Mouse (Mus musculus) retina, adult 2 months (tissue): ENCODE data around the gene Golph3.
"Not testable (repeated sequence)": the region's sequence is repeated elsewhere in the genome, so short reads cannot be mapped to it uniquely, and the experiment has no call there.

Experiments
- DNase-seq: peaks from one replicate; pipeline ENCODE4 v3.0.0-alpha.2; 2012; ENCODE audit warnings: low read depth, low spot score

Golph3 gene

DNA sequence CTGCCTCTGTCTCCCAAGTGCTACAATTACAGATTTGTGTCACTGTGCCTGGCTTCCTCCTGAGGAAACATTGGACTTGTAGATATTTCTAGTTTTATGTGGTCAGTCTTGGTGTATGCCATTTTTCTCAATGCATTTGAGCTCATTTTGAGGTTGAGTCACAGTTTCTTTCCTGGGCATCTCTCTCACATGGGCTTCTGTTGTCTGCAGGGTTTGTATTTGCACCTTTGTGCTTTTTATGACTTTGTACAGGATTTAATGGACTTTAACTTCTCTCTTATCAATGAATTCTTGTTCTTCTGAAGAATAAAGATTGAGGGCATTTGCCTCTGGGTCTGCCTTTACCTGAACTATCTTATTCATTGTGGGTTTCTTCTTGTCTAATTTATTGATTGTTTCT is 36.2 kb downstream of the Golph3 start:
- no peak for DNase-seq

DNA sequence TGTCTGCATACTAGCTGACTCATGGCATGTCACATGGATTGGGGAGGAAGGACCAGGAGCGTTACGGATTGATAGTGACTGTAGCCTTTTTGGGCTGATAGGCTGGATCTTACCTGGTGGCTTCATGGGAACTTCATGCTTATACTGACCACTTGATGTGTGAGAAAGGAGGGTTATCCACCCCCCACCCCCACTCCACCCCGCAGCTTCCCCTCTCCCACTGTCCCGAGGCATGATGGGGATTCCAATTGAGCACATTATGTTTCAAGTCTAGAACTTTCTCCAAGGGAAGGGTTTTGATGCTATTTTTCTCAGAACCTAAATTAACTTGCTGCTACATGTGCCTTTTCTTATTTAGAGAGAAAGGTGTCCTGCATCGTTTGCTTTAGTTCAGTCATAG is 37.1 kb downstream of the Golph3 start:
- no peak for DNase-seq

DNA sequence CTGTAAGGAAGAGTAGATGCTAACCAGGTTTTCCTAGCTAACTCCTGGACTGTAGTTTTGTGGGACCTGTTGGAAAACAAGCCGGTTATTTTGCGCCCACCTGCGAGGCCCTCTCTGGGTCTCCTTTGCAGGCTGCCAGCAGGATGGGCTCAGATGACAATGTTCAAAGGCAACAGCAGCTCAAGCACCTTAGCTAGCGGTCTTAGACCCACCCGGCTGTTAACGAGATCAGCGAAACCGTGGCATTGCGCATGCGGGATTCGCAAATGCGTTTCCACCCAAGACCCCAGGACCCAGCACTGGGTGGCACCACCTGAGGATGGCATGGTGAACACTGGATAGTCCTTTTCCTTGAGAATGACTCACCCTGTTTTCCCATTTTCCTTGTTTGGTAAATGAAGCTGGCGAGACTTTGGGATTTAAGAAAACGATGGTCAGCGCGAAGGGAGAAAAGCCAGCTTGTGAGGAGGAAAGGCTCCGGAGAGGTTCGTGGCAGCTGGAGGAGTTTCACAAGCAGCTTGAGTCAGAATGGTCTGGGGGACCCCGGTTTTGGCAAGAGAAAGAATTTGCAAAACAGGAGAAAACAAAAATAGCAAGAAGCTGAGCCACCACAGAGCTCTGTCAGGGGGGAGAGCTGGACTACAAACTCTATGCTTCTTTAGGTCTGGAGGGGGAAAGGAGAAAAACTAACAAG is 39.4 kb downstream of the Golph3 start:
- DNase-seq = no peak

DNA sequence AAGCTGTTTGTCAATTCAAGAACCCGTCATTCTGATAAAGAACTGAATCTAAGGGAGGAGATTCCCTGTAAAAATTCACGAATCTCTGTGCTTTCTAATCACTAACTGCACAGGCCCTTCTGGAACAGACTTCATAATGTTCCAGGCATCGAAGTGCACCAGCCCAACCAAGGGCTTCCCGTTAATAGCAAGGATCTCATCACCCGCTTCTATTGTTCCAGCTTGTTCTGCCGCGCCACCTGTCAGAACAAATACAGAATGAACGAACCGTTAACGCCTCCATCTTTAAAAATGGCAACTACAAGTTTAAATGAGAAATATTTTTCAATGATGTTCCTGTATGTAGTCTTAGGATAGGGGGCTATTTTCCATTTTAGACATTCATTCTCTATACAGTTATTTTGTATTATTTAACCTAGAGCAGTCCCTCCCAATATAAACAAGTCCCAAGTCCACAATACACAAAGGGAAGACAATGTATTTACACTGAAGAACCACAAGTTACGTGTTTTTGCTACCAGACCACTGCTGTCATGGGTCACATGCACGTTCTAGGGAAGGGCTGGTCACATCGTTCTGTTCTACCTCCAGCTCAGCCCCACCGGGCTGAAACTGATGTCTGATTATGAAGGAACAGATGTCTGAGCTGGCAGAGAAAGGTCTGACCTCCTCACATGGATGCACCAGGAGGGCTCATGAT is 40.9 kb downstream of the Golph3 start:
- no peak for DNase-seq

DNA sequence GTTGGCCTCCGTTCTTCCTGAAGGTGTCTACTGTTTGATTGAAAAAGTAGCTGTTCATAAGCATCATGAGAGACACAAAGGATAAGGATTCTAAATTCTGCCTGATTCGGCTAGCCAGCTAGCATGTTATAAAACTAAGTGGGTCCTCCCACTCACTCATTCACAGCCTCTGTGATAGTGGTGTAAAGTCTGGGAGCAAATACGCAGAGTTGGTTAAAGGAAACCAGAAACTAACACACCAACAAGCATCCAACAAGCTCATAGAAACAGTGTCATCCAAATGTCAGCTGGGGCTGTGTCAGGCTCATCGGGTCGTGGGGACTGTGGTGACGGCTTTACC is 41.4 kb downstream of the Golph3 start:
- DNase-seq = no peak

DNA sequence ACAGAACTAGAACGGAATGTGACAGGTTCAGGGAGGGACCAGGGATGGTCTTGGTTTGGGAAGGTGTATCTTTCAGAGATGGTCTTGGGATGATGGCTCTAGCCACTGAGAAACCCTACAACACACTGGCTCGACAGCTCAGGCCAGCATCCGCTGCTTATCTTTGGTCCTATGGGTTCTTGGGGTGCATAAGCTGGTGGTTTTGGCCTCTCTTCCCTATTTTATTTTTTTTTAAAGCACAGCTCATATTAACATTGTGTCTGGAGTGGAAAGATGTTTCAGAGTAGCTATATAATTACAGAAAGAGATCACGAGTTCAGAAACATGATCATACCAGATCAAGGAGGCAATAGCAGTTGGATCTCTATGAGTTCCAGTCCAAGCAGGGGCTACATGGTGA is 42.8 kb downstream of the Golph3 start:
- no peak for DNase-seq

DNA sequence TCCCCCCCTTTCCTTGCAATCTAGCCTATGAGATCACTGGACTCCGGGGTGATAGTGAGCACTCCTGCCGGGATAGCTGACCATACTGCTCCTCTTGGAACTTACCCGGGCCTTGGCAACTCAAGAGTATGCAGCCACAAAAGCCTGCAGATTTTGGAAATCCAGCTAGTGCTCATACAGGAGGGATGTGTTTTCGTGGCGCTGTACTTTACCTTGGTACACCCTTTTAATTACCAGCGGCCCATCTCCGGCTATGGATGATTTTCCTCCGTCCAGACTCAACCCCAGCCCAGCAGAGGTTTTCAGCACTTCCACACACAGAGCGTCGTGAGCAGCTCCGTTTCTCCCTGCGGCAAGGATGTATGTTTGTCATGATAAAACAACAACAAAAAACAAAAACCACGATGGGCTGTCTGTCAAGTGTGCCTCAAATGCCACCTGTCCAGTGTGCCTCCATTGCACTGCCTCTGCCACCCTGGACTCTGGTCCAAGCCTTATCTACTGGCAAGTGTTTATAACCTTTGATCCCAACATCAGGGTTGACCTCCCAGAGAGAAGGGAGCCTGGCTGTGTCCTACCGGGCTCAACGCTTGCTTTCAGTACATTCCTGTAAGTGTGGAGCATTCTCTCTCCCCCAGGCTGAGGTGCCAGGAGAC is 44.3 kb downstream of the Golph3 start:
- no peak for DNase-seq

DNA sequence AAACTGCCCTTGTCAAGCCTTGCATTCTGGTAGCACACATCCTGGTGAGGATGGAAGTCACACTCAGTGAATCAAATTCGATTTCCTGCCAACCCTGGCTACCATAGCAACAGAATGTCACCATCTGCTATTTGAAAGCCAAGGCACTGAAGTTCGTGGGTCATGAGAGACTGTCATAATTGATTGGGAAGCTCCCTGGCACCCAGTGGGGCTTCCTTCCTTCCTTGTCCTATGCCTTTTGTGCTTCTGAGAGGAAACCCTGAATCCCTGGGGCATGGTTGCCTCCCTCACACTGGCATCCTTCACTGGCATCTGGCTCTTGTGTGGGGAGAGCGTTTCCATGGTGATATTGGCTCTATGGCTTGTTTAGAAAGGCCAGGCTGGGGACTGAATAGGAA is 44.8 kb downstream of the Golph3 start:
- no peak for DNase-seq

DNA sequence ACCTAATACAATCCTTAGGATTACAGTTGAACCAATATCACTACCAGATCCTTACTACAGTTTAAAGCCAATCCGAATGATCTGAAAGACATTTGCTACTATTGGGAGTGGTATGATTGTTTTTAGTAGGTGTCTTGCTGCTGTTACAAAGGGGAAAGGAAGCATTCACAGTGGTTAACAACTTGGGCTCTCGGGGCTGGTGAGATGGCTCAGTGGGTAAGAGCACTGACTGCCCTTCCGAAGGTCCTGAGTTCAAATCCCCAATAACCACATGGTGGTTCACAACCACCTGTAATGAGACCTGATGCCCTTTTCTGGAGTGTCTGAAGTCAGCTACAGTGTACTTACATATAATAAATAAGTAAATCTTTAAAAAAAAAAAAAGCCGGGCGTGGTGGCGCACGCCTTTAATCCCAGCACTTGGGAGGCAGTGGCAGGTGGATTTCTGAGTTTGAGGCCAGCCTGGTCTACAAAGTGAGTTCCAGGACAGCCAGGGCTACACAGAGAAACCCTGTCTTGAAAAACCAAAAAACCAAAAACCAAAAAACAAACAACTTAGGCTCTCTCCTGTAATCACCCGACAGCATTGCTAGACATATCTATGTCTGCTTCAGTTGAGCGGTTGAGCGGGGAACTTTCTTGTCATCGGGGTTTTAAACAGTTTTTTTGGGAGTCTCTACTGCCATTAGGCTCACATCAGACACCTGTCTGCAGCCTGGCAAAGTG is 45.5 kb downstream of the Golph3 start:
- not testable (repeated sequence) for DNase-seq

DNA sequence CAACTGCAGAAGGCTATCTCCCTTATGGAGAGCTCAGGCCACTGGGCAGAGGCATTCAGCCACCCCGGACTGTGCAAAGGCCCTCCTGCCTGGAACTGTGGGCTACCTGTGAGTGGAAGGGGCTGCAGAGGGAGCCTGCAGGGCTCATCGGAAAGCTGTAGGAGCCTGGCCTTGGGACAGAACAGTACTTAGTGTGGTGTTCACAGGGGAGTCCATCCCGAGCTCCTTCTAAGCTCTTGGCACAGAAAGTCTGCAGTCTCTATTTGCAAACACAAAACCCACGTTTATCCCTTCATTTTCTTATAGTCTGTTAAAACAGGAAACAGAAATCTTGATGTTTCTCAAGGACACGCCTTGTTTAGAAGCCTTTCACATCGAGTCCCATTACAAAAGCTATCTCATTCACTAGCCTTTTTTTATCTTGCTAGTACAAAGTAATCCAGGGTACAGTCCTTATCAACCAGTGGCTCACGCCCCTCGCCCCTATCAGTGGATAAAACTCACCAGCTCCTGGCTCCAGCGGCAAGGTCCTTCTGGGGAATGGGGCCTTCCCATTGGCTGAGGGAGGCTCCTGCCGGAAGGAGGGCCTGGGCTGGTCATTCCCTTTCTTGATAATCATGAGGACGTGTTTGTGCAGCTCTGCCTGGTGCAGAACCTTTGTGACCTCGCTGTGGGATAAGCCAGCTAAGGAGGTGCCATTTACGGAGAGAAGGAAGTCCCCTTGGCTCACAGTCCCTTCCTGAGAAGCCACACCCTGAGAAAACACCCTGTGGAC is 46.2 kb downstream of the Golph3 start:
- no peak for DNase-seq

DNA sequence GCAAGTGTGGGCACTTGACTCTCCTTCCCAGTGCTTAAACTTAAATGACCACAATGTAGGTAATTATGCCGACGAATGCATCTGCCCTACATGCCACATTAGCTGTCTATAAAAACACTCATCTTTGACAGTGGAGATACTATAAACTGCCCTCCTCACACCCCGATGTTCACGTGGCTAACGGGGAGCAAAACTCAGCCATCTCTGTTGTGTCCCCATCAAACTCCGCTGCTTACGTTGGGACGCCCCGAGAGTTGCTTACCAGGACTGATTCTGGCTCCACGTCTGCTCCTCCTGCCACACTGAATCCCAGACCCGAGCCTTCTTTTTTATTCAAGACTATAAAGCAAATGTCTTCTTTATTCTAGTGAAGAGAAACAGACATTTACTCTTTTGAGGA is 47.1 kb downstream of the Golph3 start:
- DNase-seq = no peak

DNA sequence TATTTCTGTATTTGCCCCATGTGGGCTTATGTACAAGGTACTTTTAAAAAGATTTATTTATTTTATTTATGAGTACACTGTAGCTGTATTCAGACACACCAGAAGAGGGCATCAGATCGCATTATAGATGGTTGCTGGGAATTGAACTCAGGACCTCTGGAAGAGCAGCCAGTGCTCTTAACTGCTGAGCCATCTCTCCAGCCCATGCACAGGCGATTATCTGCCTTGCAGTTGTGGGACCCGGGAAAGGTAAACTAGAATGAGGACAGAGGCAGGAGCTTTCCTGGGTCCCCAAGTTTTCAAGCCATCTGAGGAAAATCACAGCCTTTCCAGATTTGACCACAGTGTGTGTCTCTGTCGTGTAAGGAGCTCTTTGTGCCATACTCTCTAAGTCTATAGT is 47.6 kb downstream of the Golph3 start:
- DNase-seq = no peak

DNA sequence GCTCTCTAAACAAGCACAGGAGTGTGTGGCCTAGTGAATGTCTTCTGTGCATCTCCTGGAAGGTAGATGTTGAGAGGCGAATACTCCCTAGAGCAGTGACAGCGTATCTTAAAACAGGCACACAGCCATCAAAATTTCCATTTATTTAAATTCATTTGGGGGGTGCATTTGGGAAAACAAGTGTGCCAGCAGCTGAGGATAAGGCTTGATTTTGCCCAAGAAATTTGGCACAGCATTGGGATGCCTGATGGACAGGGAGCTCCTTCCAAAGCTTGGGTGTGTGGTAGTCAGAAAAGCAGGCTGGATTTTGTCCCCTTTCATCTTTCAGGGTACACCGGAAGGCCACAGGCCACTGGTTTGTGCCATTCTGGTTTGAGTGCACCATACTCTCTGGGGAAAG is 48.8 kb downstream of the Golph3 start:
- DNase-seq = no peak

DNA sequence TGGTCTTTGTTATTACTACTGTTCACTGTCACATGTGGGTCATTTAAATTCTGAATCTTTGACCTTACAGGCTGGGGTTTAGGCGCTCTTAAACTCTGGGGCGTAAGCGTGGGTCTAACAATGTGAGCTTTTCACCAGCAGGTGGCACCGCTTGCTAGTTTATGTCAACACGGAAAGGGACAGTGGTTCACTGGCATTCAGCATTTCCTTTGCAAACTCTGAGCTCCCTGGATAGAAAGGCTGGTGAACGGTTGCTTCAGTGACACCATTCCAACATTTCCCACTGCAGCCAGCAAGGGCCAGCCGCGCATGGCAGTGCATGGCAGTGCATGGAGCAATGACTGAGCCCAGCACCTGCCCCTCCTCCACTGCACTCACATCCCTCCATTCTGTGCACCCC is 49.9 kb downstream of the Golph3 start:
- peak; percentile 61 for DNase-seq

DNA sequence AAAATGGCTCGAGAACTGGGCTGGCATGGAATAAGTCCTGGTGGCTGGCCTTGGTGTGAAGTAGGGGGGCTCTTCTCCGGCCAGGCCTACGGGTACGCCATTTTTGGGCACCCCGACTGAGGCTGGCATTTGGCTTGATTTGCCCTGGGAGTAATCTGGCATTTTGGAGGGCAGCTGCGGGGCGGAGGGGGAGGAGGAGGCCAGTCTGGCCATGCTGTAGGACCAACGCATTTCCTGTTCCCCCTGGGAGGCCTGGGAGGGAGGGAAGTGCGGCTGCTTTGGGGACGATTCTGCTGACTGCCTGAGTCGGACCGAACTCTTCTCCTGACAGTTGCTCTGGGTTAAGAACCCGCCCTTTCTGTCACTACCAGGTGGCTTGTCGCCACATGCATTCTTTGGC is 52.2 kb downstream of the Golph3 start:
- DNase-seq = no peak

DNA sequence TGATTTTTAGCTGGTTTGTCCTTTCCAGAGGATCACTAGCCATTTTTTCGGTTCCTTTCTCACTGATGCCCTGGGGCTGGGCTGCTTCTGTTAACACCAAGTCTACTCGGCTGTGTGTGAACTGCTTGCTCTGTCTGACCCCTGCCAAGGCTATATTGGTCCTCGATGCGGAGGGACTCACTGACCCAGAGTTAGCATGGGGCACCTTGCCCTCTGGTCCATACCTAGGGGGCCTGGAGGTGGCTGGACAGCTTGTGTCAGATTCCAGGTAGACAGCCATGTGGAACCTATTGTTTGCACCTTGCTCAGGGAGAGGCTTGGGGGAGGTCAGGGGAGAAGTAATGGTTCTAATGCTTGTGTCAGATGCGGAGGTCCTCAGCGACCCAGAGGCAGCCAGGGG is 52.7 kb downstream of the Golph3 start:
- DNase-seq = no peak

DNA sequence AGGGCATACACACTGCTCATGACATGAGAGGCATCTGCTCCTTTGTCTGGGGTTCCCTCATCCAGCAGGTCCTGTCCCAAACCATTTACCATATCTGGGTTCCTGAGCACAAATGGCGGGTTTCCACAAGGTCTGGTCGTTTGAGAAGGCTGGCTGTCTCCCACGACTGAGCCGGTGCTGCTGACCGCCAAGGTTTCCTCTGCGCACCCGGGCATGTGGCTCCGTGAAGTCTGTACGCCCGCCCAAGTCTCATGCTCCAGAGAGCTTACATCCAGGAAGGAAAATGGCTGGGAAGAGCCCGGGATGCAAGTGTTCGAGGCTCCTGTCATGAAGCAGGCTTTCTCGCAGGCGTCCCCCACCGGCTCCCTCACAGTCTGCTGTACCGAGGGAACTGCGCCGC is 53.7 kb downstream of the Golph3 start:
- DNase-seq = no peak

DNA sequence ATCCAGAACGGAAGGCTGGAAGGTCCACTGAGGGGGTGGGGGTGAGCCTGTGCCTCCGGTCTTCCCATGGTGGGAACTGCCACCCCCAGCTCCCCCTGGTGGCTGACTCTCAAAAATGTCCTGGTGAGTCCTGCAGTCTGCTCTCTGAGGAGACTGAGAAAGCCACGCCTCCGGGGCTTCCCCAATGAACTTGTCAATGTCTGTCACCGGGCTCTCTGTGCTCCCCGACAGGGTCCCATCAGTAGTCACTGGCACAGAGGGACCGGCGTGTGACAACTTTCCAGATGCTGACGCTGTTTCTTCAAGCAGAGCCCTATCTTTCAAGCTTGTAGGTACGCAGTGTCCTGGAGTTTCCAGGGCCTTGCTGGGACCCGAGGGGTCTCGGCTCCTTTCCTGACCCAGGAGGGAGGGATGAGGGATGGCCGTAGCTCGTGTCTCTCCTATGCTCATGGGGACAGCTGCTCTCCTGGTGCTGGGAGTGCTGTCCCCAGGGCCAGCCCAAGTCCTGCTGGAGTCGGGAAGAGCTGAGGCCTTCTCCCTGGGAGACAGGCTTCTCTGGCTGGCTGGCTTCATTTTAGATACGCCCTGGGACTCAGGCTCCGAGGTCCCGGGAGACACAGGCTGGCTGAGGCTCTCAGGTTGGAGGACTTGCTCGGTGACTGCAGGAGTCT is 54.5 kb downstream of the Golph3 start:
- peak; percentile 28 for DNase-seq

DNA sequence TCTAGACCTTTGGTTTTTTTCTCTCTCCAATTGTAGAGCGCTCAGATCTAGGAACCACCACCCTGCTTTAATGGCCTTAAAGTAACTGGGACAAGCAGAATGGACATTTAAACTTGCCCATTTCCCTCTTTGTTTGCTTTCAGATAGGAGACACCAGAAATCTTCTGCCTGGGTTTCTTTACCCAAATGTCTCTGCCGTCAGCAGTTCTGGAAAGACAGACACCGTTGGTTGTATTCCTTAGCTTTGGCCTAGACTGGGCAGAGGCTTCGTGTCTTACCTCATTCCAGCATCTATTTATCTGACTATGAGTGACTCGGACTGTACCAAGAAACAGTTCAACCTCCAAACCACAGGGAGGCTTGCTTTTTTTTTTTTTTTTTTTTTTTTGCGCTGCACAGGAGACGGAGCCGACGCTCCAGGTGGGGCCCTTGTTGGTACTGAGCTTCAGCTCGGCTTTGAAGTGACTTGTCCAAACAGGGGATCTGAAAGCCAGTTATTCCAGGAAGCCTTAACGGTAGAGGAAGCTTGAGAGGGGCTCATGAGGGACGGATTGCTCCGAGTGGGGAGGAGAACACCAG is 55.3 kb downstream of the Golph3 start:
- DNase-seq = no peak

DNA sequence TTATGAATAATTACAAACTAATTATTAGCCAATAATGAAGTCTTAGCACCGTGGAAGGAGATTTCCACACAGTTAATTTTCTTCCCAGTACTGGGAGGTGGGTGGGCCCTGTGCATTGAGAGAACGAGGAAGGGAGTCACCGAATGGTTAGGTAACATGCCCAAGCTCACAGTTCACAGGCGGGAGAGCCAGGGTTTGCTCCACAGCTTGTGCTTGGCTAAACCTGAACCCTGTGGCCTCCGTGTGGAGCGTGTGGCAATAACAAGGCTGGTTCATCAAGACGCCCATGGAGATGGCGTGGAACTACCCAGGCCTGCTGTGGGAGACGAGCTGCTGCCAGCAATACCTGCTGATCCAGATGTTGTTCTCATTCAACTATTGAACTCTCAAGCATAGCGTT is 56.5 kb downstream of the Golph3 start:
- no peak for DNase-seq

DNA sequence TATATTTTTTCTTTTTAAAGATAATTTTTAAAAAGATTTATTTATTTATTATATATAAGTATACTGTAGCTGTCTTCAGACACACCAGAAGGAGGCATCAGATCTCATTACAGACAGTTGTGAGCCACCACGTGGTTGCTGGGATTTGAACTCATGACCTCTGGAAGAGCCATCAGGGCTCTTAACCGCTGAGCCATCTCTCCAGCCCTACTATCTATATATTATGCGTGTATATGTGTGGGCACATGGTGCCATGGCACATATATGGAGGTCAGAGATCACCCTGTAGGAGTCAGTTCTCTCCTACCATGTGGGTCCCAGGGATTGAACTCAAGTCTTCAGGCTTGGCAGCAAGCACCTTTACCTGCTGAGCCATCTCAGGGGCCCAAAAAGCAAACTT is 58.8 kb downstream of the Golph3 start:
- no peak for DNase-seq
